Mouse (Mus musculus) stomach, postnatal 0 days (tissue): Measurements from ENCODE around the gene Nrp2.

ENCODE experiments used
- CTCF ChIP-seq: IDR thresholded peaks from 2 replicates; pipeline ENCODE4 v1.5.1; 2016; ENCODE audit warnings: antibody characterized with exemption, low read depth, mild to moderate bottlenecking, moderate library complexity
- EP300 ChIP-seq: optimal IDR thresholded peaks from 2 replicates; pipeline ENCODE3; 2016; ENCODE audit warnings: antibody characterized with exemption

- no peak for TF ChIP-seq CTCF
- no peak for TF ChIP-seq EP300
Observed at GRCm38 (mm10) chr1:62853362-62853761, 150.3 kb downstream of the Nrp2 start.
